Mouse (Mus musculus): ENCODE data around the gene Noc4l.

Noc4l gene

GRCm38 (mm10) chr5:110652719-110653648 is at the start of gene Noc4l, which contains the start of gene Ddx51:
Noc4l (minus strand) TSS chr5:110653417.
Ddx51 (plus strand) TSS chr5:110653451.
- DNase-seq (ENCODE audit: low spot score in 2 of 2): peak; percentile 91

- no peak for DNase-seq (ENCODE audit: low spot score in 2 of 2)
These were observed 45.4 kb upstream of the Noc4l start for GRCm38 (mm10) chr5:110698617-110699016.

GRCm38 (mm10) chr5:110682041-110682440 is 28.8 kb upstream of the Noc4l start:
- no peak for DNase-seq (ENCODE audit: low spot score in 2 of 2)

GRCm38 (mm10) chr5:110665486-110666121 is 12.4 kb upstream of the Noc4l start:
- no peak for DNase-seq (ENCODE audit: low spot score in 2 of 2)

GRCm38 (mm10) chr5:110664750-110665269 is 11.6 kb upstream of the Noc4l start:
- no peak for DNase-seq (ENCODE audit: low spot score in 2 of 2)

GRCm38 (mm10) chr5:110664041-110664440 is 10.8 kb upstream of the Noc4l start:
- DNase-seq (ENCODE audit: low spot score in 2 of 2): no peak

GRCm38 (mm10) chr5:110659682-110660081 is 6.5 kb upstream of the Noc4l start:
- DNase-seq (ENCODE audit: low spot score in 2 of 2): no peak

- no peak for DNase-seq (ENCODE audit: low spot score in 2 of 2)
These were observed 469 bp upstream of the Noc4l start for GRCm38 (mm10) chr5:110653686-110654085.

GRCm38 (mm10) chr5:110646377-110646776 is 6.8 kb downstream of the Noc4l start:
- no peak for DNase-seq (ENCODE audit: low spot score in 2 of 2)

GRCm38 (mm10) chr5:110639459-110639858 is 13.8 kb downstream of the Noc4l start:
- DNase-seq (ENCODE audit: low spot score in 2 of 2): peak; percentile 75 to 81

- DNase-seq (ENCODE audit: low spot score in 2 of 2): no peak
These were observed 14.7 kb downstream of the Noc4l start for GRCm38 (mm10) chr5:110638306-110639074.

- DNase-seq (ENCODE audit: low spot score in 2 of 2): no peak
These were observed 17.1 kb downstream of the Noc4l start for GRCm38 (mm10) chr5:110635951-110636707.

- no peak for DNase-seq (ENCODE audit: low spot score in 2 of 2)
These were observed 23.6 kb downstream of the Noc4l start for GRCm38 (mm10) chr5:110629525-110630120.

- no peak for DNase-seq (ENCODE audit: low spot score in 2 of 2)
These were observed 25.1 kb downstream of the Noc4l start for GRCm38 (mm10) chr5:110628156-110628555.

GRCm38 (mm10) chr5:110627351-110627750 is 25.9 kb downstream of the Noc4l start:
- no peak for DNase-seq (ENCODE audit: low spot score in 2 of 2)

GRCm38 (mm10) chr5:110624319-110624718 is 28.9 kb downstream of the Noc4l start:
- no peak for DNase-seq (ENCODE audit: low spot score in 2 of 2)

- DNase-seq (ENCODE audit: low spot score in 2 of 2): no peak
These were observed 34.0 kb downstream of the Noc4l start for GRCm38 (mm10) chr5:110619226-110619625.

- DNase-seq (ENCODE audit: low spot score in 2 of 2): peak in 1 of 2 experiments; percentile 11
These were observed 41.6 kb downstream of the Noc4l start for GRCm38 (mm10) chr5:110611435-110612158.

- no peak for DNase-seq (ENCODE audit: low spot score in 2 of 2)
These were observed 42.7 kb downstream of the Noc4l start for GRCm38 (mm10) chr5:110610484-110610883.

- no peak for DNase-seq (ENCODE audit: low spot score in 2 of 2)
These were observed 43.3 kb downstream of the Noc4l start for GRCm38 (mm10) chr5:110609868-110610267.
